Mouse (Mus musculus): ENCODE measurements around the gene Herpud2.

Gene Herpud2

GRCm38 (mm10) chr9:25151611-25152241, at the start of gene Herpud2:
TSS of gene Herpud2 (minus strand) at chr9:25151820.
- peak; percentile 75 for DNase-seq (ENCODE audit: low spot score in 2 of 2)

- no peak for DNase-seq (ENCODE audit: low spot score in 2 of 2)
These were observed 49.4 kb upstream of the Herpud2 start for GRCm38 (mm10) chr9:25200987-25201386.

GRCm38 (mm10) chr9:25200148-25200547, 48.5 kb upstream of the Herpud2 start:
- DNase-seq (ENCODE audit: low spot score in 2 of 2), result no peak

GRCm38 (mm10) chr9:25196746-25197145, 45.1 kb upstream of the Herpud2 start:
- DNase-seq (ENCODE audit: low spot score in 2 of 2), result no peak

GRCm38 (mm10) chr9:25191612-25192011, 40.0 kb upstream of the Herpud2 start:
- DNase-seq (ENCODE audit: low spot score in 2 of 2), result no peak

- no peak for DNase-seq (ENCODE audit: low spot score in 2 of 2)
These were observed 34.9 kb upstream of the Herpud2 start for GRCm38 (mm10) chr9:25186501-25186900.

- DNase-seq (ENCODE audit: low spot score in 2 of 2), result no peak
These were observed 34.2 kb upstream of the Herpud2 start for GRCm38 (mm10) chr9:25185854-25186253.

- DNase-seq (ENCODE audit: low spot score in 2 of 2), result no peak
These were observed 33.0 kb upstream of the Herpud2 start for GRCm38 (mm10) chr9:25184606-25185005.

- no peak for DNase-seq (ENCODE audit: low spot score in 2 of 2)
These were observed 26.4 kb upstream of the Herpud2 start for GRCm38 (mm10) chr9:25178066-25178465.

- DNase-seq (ENCODE audit: low spot score in 2 of 2), result no peak
These were observed 25.6 kb upstream of the Herpud2 start for GRCm38 (mm10) chr9:25177201-25177600.

- no peak for DNase-seq (ENCODE audit: low spot score in 2 of 2)
These were observed 24.9 kb upstream of the Herpud2 start for GRCm38 (mm10) chr9:25176562-25176961.

- no peak for DNase-seq (ENCODE audit: low spot score in 2 of 2)
These were observed 24.4 kb upstream of the Herpud2 start for GRCm38 (mm10) chr9:25175978-25176377.

GRCm38 (mm10) chr9:25175039-25175442, 23.4 kb upstream of the Herpud2 start:
- DNase-seq (ENCODE audit: low spot score in 2 of 2), result peak; percentile 46 to 50

GRCm38 (mm10) chr9:25174614-25175013, 23.0 kb upstream of the Herpud2 start:
- no peak for DNase-seq (ENCODE audit: low spot score in 2 of 2)

- no peak for DNase-seq (ENCODE audit: low spot score in 2 of 2)
These were observed 21.6 kb upstream of the Herpud2 start for GRCm38 (mm10) chr9:25173171-25173570.

- DNase-seq (ENCODE audit: low spot score in 2 of 2), result no peak
These were observed 18.0 kb upstream of the Herpud2 start for GRCm38 (mm10) chr9:25169626-25170025.

- peak; percentile 69 to 76 for DNase-seq (ENCODE audit: low spot score in 2 of 2)
These were observed 16.0 kb upstream of the Herpud2 start for GRCm38 (mm10) chr9:25167458-25168084.

GRCm38 (mm10) chr9:25158218-25158617, 6.6 kb upstream of the Herpud2 start:
- no peak for DNase-seq (ENCODE audit: low spot score in 2 of 2)

- no peak for DNase-seq (ENCODE audit: low spot score in 2 of 2)
These were observed 4.8 kb upstream of the Herpud2 start for GRCm38 (mm10) chr9:25156377-25156776.

GRCm38 (mm10) chr9:25153066-25153465, 1.4 kb upstream of the Herpud2 start:
- DNase-seq (ENCODE audit: low spot score in 2 of 2), result no peak

GRCm38 (mm10) chr9:25152457-25152856, 837 bp upstream of the Herpud2 start:
- no peak for DNase-seq (ENCODE audit: low spot score in 2 of 2)

GRCm38 (mm10) chr9:25150791-25151610, 619 bp downstream of the Herpud2 start:
- peak; percentile 39 to 46 for DNase-seq (ENCODE audit: low spot score in 2 of 2)

GRCm38 (mm10) chr9:25148767-25149166, 2.9 kb downstream of the Herpud2 start:
- DNase-seq (ENCODE audit: low spot score in 2 of 2), result no peak

Data from frontal cortex, postnatal 25 days (tissue).